Mouse (Mus musculus) ES-E14 (cell line): Measurements from ENCODE around the gene Gpr173.
"Not testable (repeated sequence)": the region's sequence is repeated elsewhere in the genome, so short reads cannot be mapped to it uniquely, and the experiment has no call there.

Source experiments
- CHD2 ChIP-seq: IDR thresholded peaks from 2 replicates; pipeline ENCODE4 v1.6.1; 2014; ENCODE audit warnings: mild to moderate bottlenecking, low read depth, low read length, inconsistent platforms
- HCFC1 ChIP-seq: IDR thresholded peaks from 2 replicates; pipeline ENCODE4 v1.6.1; 2012; ENCODE audit warnings: low read length, inconsistent platforms, borderline replicate concordance; ENCODE audit not compliant: insufficient read depth
- MAFK ChIP-seq: IDR thresholded peaks from 2 replicates; pipeline ENCODE4 v1.6.1; 2014; ENCODE audit warnings: mild to moderate bottlenecking, low read depth, low read length, inconsistent platforms; ENCODE audit not compliant: insufficient read depth
- ZC3H11A ChIP-seq: IDR thresholded peaks from 2 replicates; pipeline ENCODE4 v1.6.1; 2012; ENCODE audit warnings: low read depth, mild to moderate bottlenecking, inconsistent platforms, low read length, borderline replicate concordance
- ZNF384 ChIP-seq: IDR thresholded peaks from 2 replicates; pipeline ENCODE4 v1.6.1; 2012; ENCODE audit warnings: low read depth, low read length, inconsistent platforms

DNA sequence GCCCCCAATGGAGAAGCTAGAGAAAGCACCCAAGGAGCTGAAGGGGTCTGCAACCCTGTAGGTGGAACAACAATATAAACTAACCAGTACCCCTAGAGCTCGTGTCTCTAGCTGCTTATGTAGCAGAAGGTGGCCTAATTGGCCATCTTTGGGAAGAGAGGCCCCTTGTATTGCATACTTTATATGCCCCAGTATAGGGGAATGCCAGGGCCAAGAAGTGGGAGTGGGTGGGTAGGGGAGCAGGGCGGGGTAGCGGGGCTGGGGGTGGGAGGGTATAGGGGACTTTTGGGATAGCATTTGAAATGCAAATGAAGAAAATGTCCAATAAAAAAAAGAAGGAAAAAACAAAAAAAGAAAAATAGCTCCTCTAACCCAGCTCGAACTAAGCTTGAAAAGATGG is 32.4 kb downstream of the Gpr173 start:
- not testable (repeated sequence) for TF ChIP-seq ZNF384, CHD2, MAFK, HCFC1, ZC3H11A
